Mouse (Mus musculus) hindbrain, postnatal 0 days (tissue): ENCODE results near the gene Lsm2. TPM values are rescaled to one million over a fixed set of nuclear protein-coding genes. Genes with fewer than 3 reads are reported as not detected.
A peak's percentile ranks its signal among the peaks of the same experiment; 100 is the strongest.

ENCODE experiments used
- ATAC-seq: fragments of 200-750 bp; cut with Nextera tagmentation; 2 replicates; pipeline ENCODE4 v1.8.0; 2017; ENCODE audit warnings: mild to moderate bottlenecking, moderate TSS enrichment, moderate library complexity
- DNase-seq: peaks from one replicate; pipeline ENCODE4 v3.0.0-alpha.2; 2015; ENCODE audit warnings: low spot score
- H3K27ac ChIP-seq: fragments of 300-500 bp; sonication (generic); 2 replicates; pipeline ENCODE4 v1.5.1; 2014; ENCODE audit warnings: mild to moderate bottlenecking
- H3K27me3 ChIP-seq: fragments of 300-500 bp; sonication (generic); 2 replicates; pipeline ENCODE4 v1.6.1; 2014; ENCODE audit warnings: low read length, mixed read lengths; ENCODE audit not compliant: insufficient read depth
- H3K36me3 ChIP-seq: fragments of 300-500 bp; sonication (generic); 2 replicates; pipeline ENCODE4 v1.6.1; 2014; ENCODE audit warnings: low read length, mixed read lengths; ENCODE audit not compliant: insufficient read depth
- H3K4me1 ChIP-seq: fragments of 300-500 bp; sonication (generic); 2 replicates; pipeline ENCODE4 v1.6.1; 2014; ENCODE audit warnings: antibody characterized with exemption, low read length, mixed read lengths; ENCODE audit not compliant: insufficient read depth
- H3K4me2 ChIP-seq: fragments of 300-500 bp; sonication (generic); 2 replicates; pipeline ENCODE4 v1.6.1; 2014; ENCODE audit warnings: low read depth, mild to moderate bottlenecking, low read length, moderate library complexity, mixed read lengths
- H3K4me3 ChIP-seq: fragments of 300-500 bp; sonication (generic); 2 replicates; pipeline ENCODE4 v1.5.1; 2014; ENCODE audit warnings: low read length
- H3K9ac ChIP-seq: fragments of 300-500 bp; sonication (generic); replicated peaks from 2 replicates; pipeline ENCODE4 v1.6.1; 2014; ENCODE audit warnings: mild to moderate bottlenecking, low read length, moderate library complexity, mixed read lengths
- H3K9me3 ChIP-seq: fragments of 300-500 bp; sonication (generic); 2 replicates; pipeline ENCODE4 v1.6.1; 2016; ENCODE audit warnings: low read length, mixed read lengths
- CTCF ChIP-seq: IDR thresholded peaks from 2 replicates; pipeline ENCODE4 v1.5.1; 2016; ENCODE audit warnings: antibody characterized with exemption, control low read depth, low read depth
- WGBS: fragments of 180-500 bp; shearing (Covaris S2); extraction: QIAGEN DNeasy Blood & Tissue Kit; methylation state at CpG from one replicate; pipeline ENCODE4 v1.1.7; 2014; 5-methylcytosine and 5-hydroxymethylcytosine counted together
- polyA plus RNA-seq: library from polyadenylated mRNA; unstranded; fragments of >200 nt; fragmentation: Nextera tagmentation; extraction: Ambion mirVana; gene quantifications from 2 replicates; pipeline ENCODE4 v1.2.1, GENCODE M21; 2015
- total RNA-seq: library from RNA; depleted of rRNA; stranded (reverse); fragments of >200 nt; gene quantifications from 2 replicates; pipeline ENCODE4 v1.2.3, GENCODE M21; 2014

Gene Lsm2
- total and polyA plus RNA-seq, 2 experiments from 2014 or later: 35.5 to 106 TPM

- Histone ChIP-seq H3K4me1 (no peaks in the 10 kb centered on the region), H3K27me3 (no peaks in the 10 kb centered on the region), H3K36me3 (0 out of 2 replicates have a peak, but pooled peaks cover 7% of the 10 kb centered on the region), H3K4me2 (peak overlapping the region; percentile 89), H3K27ac (peak overlapping the region; percentile 85), H3K9ac (peak overlapping the region; percentile 93), H3K9me3 (no peaks in the 10 kb centered on the region), H3K4me3 (peak overlapping the region; percentile 83)
- TF ChIP-seq CTCF: peak; percentile 23
- DNase-seq (no peak), ATAC-seq (no peak)
- WGBS: 29% methylated on average over 10 of the region's 10 CpGs
Measured at GRCm38 (mm10) chr17:34950514-34951455, 30.9 kb upstream of the Lsm2 start.

GRCm38 (mm10) chr17:34951636-34952377 is 29.9 kb upstream of the Lsm2 start:
- Histone ChIP-seq H3K27me3 (no peaks in the 10 kb centered on the region), H3K4me3 (peak overlapping the region; percentile 83), H3K9ac (peak overlapping the region; percentile 93), H3K36me3 (0 out of 2 replicates have a peak, but pooled peaks cover 7% of the 10 kb centered on the region), H3K4me1 (no peaks in the 10 kb centered on the region), H3K4me2 (peak overlapping the region; percentile 89), H3K9me3 (no peaks in the 10 kb centered on the region), H3K27ac (peak overlapping the region; percentile 85)
- TF ChIP-seq CTCF: no peak
- peak; percentile 75; the same call in 1 of the 2 replicates for ATAC-seq
- under 1% methylated on average over 29 of the region's 29 CpGs for WGBS
- DNase-seq: no peak

DNA sequence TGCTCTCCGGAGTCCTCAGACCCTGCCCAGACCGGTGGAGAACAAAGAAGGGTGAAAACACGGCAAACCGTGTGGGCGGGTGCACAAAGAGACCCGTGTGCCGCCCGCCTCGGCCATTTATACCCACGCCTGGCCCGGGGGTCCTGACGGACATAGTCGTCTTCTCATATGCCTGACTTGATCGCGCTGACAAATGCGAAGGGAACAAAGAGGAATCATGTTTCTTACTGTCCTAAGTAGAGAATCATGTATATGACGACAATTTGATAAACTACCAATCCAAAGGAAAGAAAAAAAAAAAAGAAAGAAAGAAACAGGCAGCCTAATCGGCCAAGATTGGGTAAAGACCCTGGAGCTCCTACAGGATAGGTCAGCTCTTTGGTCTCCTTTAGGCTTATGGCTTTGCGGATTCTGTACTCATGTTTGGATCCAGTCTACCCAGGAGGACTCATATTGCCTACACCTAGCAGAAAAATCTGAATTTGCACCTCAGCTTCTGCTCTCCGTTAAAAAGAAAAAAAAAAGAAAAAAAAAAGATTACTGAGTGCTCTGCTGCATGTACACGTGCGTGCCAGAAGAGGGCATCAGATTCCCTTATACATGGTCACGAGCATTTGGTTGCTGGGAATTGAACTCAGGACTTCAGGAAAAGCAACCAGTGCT is 29.2 kb upstream of the Lsm2 start:
- DNase-seq (peak; percentile 86), ATAC-seq (peak; percentile 86)
- Histone ChIP-seq H3K4me3 (peak overlapping the region; percentile 83), H3K9ac (peak overlapping the region; percentile 93), H3K4me1 (no peaks in the 10 kb centered on the region), H3K36me3 (0 out of 2 replicates have a peak, but pooled peaks cover 7% of the 10 kb centered on the region), H3K4me2 (peak overlapping the region; percentile 89), H3K9me3 (no peaks in the 10 kb centered on the region), H3K27ac (peak overlapping the region; percentile 85), H3K27me3 (no peaks in the 10 kb centered on the region)
- WGBS: under 1% methylated on average over 23 of the region's 23 CpGs
- peak; percentile 76 for TF ChIP-seq CTCF

DNA sequence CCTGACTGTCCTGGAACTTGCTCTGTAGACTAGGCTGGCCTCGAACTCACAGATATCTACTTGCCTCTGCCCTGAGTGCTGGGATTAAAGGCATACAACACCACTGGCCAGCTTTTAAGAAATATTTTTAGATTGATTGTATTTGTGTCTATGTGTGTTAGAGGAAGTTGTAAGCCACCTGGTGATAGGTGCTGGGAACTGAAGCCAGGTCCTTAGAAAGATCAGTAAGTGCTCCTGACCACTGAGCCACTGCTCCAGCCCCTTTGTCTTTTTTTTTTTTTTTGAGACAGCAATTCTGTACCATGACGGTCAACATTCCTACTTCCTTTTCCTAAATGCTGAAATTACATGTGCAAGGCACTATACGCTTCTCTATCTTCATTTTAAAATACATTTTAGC is 28.4 kb upstream of the Lsm2 start:
- 0 out of 2 replicates have a peak, but pooled peaks cover 7% of the 10 kb centered on the region for H3K36me3 ChIP-seq
- no peaks in the 10 kb centered on the region for H3K9me3 ChIP-seq
- DNase-seq: no peak
- 89% methylated on average over 3 of the region's 3 CpGs for WGBS
- H3K9ac ChIP-seq: no peak overlapping the region
- H3K4me3 ChIP-seq: peak overlapping the region; percentile 83; the same call in 1 of the 2 replicates
- H3K27me3 ChIP-seq: no peaks in the 10 kb centered on the region
- no peak for TF ChIP-seq CTCF
- H3K4me2 ChIP-seq: peak overlapping the region; percentile 89; the same call in 1 of the 2 replicates
- no peak overlapping the region for H3K27ac ChIP-seq
- no peak for ATAC-seq
- H3K4me1 ChIP-seq: no peaks in the 10 kb centered on the region

DNA sequence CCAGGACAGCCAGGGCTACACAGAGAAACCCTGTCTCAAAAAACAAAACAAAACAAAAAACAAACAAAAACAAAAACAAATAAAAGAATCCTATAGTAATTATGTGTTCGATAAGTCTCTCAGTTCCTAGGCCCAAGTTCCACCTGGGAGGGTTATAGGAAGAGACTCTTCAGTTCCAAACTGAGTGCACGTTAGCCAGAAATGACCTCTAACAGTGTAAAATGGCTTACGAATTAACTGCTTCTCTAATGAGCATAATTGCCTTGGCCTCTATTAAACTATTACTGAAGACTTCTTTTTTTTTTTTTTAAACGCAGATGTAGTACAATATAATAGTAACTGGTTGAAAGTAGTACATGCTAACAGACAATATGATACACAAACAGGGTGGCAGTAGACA is 27.8 kb upstream of the Lsm2 start:
- Histone ChIP-seq H3K4me2 (no peak overlapping the region), H3K27me3 (no peaks in the 10 kb centered on the region), H3K4me1 (no peaks in the 10 kb centered on the region), H3K4me3 (no peak overlapping the region), H3K9ac (no peak overlapping the region), H3K36me3 (0 out of 2 replicates have a peak, but pooled peaks cover 7% of the 10 kb centered on the region), H3K9me3 (no peaks in the 10 kb centered on the region), H3K27ac (no peak overlapping the region)
- TF ChIP-seq CTCF: no peak
- ATAC-seq (no peak), DNase-seq (no peak)
- WGBS: 93% methylated on average over 4 of the region's 4 CpGs

GRCm38 (mm10) chr17:34954831-34955230 is 26.8 kb upstream of the Lsm2 start:
- H3K4me2 ChIP-seq: no peak overlapping the region
- WGBS: 79% methylated on average over 4 of the region's 4 CpGs
- no peaks in the 10 kb centered on the region for H3K27me3 ChIP-seq
- H3K27ac ChIP-seq: no peak overlapping the region
- H3K9ac ChIP-seq: no peak overlapping the region
- no peak for TF ChIP-seq CTCF
- H3K4me1 ChIP-seq: no peaks in the 10 kb centered on the region
- no peaks in the 10 kb centered on the region for H3K9me3 ChIP-seq
- 0 out of 2 replicates have a peak, but pooled peaks cover 7% of the 10 kb centered on the region for H3K36me3 ChIP-seq
- H3K4me3 ChIP-seq: no peak overlapping the region
- no peak for DNase-seq
- no peak for ATAC-seq
